Mouse (Mus musculus) liver, embryonic 14.5 days (tissue): ENCODE data around the gene Ccdc177.

Source experiments
- CTCF ChIP-seq: IDR thresholded peaks from 2 replicates; pipeline ENCODE4 v1.5.1; 2016; ENCODE audit warnings: antibody characterized with exemption, low read depth, control low read depth
- EP300 ChIP-seq: IDR thresholded peaks from 2 replicates; pipeline ENCODE4 v1.6.1; 2016; ENCODE audit warnings: antibody characterized with exemption, low read depth

GRCm38 (mm10) chr12:80759713-80760395 is 633 bp downstream of the Ccdc177 start:
- no peak for TF ChIP-seq CTCF
- no peak for TF ChIP-seq EP300
